Mouse (Mus musculus) heart, adult 2 months (tissue): ENCODE data around the gene Foxp1. TPM values are rescaled to one million over a fixed set of nuclear protein-coding genes. Genes with fewer than 3 reads are reported as not detected.

Experiments
- DNase-seq, 2 experiments: peaks; one replicate each; pipeline ENCODE4 v3.0.0; 2021
- H3K27ac ChIP-seq: fragments of 200-600 bp; 2 replicates; pipeline ENCODE4 v1.8.1; 2022
- H3K27me3 ChIP-seq: fragments of 200-500 bp; 2 replicates; pipeline ENCODE4 v1.6.1; 2012; ENCODE audit warnings: mild to moderate bottlenecking, low read length, inconsistent platforms, mixed read lengths; ENCODE audit not compliant: control insufficient read depth, insufficient read depth
- H3K36me3 ChIP-seq: fragments of 200-500 bp; 2 replicates; pipeline ENCODE4 v1.6.1; 2012; ENCODE audit warnings: low read length, inconsistent platforms; ENCODE audit not compliant: control insufficient read depth, insufficient read depth
- H3K4me1 ChIP-seq: fragments of 200-500 bp; 2 replicates; pipeline ENCODE4 v1.6.1; 2011; ENCODE audit warnings: low read length; ENCODE audit not compliant: control insufficient read depth, insufficient read depth
- H3K4me3 ChIP-seq: fragments of 200-600 bp; 2 replicates; pipeline ENCODE4 v1.8.1; 2022
- H3K79me2 ChIP-seq: fragments of 200-500 bp; replicated peaks from 2 replicates; pipeline ENCODE4 v1.6.1; 2012; ENCODE audit warnings: mild to moderate bottlenecking, inconsistent platforms, low read length, moderate library complexity, mixed read lengths; ENCODE audit not compliant: control insufficient read depth, insufficient read depth
- H3K9ac ChIP-seq: fragments of 200-500 bp; 2 replicates; pipeline ENCODE4 v1.6.1; 2012; ENCODE audit warnings: low read depth, mild to moderate bottlenecking, control low read depth, inconsistent platforms, low read length, mixed read lengths
- CTCF ChIP-seq: fragments of 200-600 bp; IDR thresholded peaks from 2 replicates; pipeline ENCODE4 v1.8.1; 2022; ENCODE audit warnings: antibody characterized with exemption, mild to moderate bottlenecking, moderate library complexity
- EP300 ChIP-seq: fragments of 200-500 bp; IDR thresholded peaks from 2 replicates; pipeline ENCODE4 v1.6.1; 2011; ENCODE audit warnings: low read depth, low read length, control low read depth; ENCODE audit not compliant: insufficient read depth
- POLR2A ChIP-seq: fragments of 200-500 bp; IDR thresholded peaks from 2 replicates; pipeline ENCODE4 v1.6.1; 2011; ENCODE audit warnings: mild to moderate bottlenecking, low read depth, low read length, control low read depth; ENCODE audit not compliant: insufficient read depth
- WGBS: fragments of 180-500 bp; shearing (Covaris S2); methylation state at CpG from one replicate; pipeline ENCODE4 v1.1.7; 2018; 5-methylcytosine and 5-hydroxymethylcytosine counted together
- intact Hi-C: fragments of 180-260 bp; cut with DNase I; formaldehyde crosslinking; loops from one replicate; pipeline ENCODE4 v1.15.1; 2025
- polyA plus RNA-seq: library from polyadenylated mRNA; depleted of rRNA; stranded (reverse); fragments of >200 nt; gene quantifications from 2 replicates; pipeline ENCODE4 v1.2.3, GENCODE M21; 2012
- total RNA-seq, 2 experiments: library from RNA; stranded (reverse); gene quantifications; 2 replicates each; pipeline ENCODE4 v1.2.3; 2021

The Foxp1 gene
- total and polyA plus RNA-seq, 3 experiments = 22.9 to 31.6 (median 26.4) TPM

DNA sequence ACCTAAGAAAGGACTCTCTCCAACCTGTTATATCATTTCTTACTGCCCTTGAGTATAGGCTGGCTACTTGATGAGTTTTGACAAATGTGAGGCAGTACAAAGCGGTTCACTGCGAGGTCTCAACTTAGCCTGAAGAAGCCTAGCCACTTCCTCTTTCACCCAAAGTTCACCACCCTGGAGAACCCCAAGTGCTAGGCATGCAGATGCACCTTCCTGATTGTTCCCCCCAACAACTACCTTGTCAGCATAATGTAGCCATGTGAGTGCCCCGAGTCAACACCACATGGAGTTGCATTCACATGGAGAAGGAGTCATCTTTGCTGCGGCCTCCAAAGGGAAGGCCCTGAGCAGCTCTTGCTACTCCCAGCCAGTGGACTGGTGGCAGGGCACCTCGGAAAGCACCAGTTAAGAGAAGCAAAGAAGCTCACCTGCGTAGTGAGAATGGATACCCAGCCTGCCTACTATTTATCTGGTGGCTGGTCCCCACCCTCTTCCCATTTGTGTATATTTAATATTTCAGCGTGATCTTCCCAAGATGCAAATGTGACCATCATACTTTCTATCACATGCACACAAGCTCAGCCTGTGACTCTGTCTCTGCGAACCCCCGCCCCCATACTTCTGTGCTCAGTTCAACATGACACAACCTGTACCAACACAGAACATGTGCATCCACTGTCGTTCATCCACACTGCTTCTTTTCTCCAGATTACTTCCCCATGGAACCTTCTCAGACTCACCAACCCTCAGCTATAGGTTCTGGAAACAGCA, 280.7 kb downstream of the Foxp1 start:
- intact Hi-C loops = no loop called here
- TF ChIP-seq EP300 (no peak), CTCF (no peak), POLR2A (no peak)
- 94% methylated on average over 10 of the region's 10 CpGs for WGBS
- H3K9ac ChIP-seq = no peak overlapping the region
- no peaks in the 10 kb centered on the region for H3K4me1 ChIP-seq
- no peak overlapping the region for H3K4me3 ChIP-seq
- DNase-seq = no peak
- H3K27me3 ChIP-seq = no peaks in the 10 kb centered on the region
- H3K79me2 ChIP-seq = no peaks in the 10 kb centered on the region
- H3K27ac ChIP-seq = no peak overlapping the region
- no peaks in the 10 kb centered on the region for H3K36me3 ChIP-seq

- Histone ChIP-seq H3K27ac (no peak overlapping the region), H3K4me1 (no peaks in the 10 kb centered on the region), H3K79me2 (no peaks in the 10 kb centered on the region), H3K36me3 (no peaks in the 10 kb centered on the region), H3K9ac (no peak overlapping the region), H3K4me3 (no peak overlapping the region), H3K27me3 (no peaks in the 10 kb centered on the region)
- TF ChIP-seq CTCF (no peak), EP300 (no peak), POLR2A (no peak)
- no peak for DNase-seq
- intact Hi-C loops = no loop called here
Measured at GRCm38 (mm10) chr6:99240764-99241163, 281.8 kb downstream of the Foxp1 start.

DNA sequence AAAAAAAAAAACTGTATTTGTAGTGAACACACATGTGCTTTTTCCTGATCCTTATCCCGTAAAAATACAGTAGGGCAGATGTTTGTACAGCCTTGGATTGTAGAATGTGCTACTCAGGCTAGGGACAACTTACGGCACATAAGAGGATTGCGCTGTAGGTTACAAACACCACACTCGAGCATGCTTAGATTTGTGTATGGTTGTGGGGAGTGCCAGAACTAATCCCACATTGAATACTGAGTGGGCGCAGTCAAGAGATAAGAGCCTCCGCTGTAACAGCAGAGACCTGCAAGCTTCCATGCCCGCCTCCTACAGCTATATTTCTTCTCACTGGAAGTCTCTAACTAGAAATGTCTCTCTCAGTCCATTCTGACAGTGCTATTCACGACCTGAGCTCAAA, 286.9 kb downstream of the Foxp1 start:
- no peak overlapping the region for H3K27ac ChIP-seq
- H3K4me1 ChIP-seq = no peaks in the 10 kb centered on the region; the same call in 1 of the 2 replicates
- intact Hi-C loops = no loop called here
- whole genome bisulfite sequencing = 72% methylated on average over 8 of the region's 8 CpGs
- no peak overlapping the region for H3K9ac ChIP-seq
- no peaks in the 10 kb centered on the region for H3K79me2 ChIP-seq
- H3K27me3 ChIP-seq = no peaks in the 10 kb centered on the region
- no peak overlapping the region for H3K4me3 ChIP-seq
- no peaks in the 10 kb centered on the region for H3K36me3 ChIP-seq
- TF ChIP-seq POLR2A (no peak), CTCF (no peak), EP300 (no peak)
- DNase-seq = no peak

GRCm38 (mm10) chr6:99233411-99233810, 289.1 kb downstream of the Foxp1 start:
- Histone ChIP-seq H3K36me3 (no peaks in the 10 kb centered on the region), H3K9ac (no peak overlapping the region), H3K4me1 (no peaks in the 10 kb centered on the region; the same call in 1 of the 2 replicates), H3K79me2 (no peaks in the 10 kb centered on the region), H3K27ac (no peak overlapping the region), H3K27me3 (no peaks in the 10 kb centered on the region), H3K4me3 (no peak overlapping the region)
- intact Hi-C loops = no loop called here
- TF ChIP-seq EP300 (no peak), POLR2A (no peak), CTCF (no peak)
- no peak for DNase-seq
- WGBS = 94% methylated on average over 10 of the region's 10 CpGs

GRCm38 (mm10) chr6:99228336-99228870, 294.1 kb downstream of the Foxp1 start:
- intact Hi-C loops = no loop called here
- Histone ChIP-seq H3K4me3 (no peak overlapping the region), H3K4me1 (no peaks in the 10 kb centered on the region; the same call in 1 of the 2 replicates), H3K9ac (no peak overlapping the region), H3K27me3 (no peaks in the 10 kb centered on the region), H3K36me3 (no peaks in the 10 kb centered on the region), H3K27ac (no peak overlapping the region), H3K79me2 (no peaks in the 10 kb centered on the region)
- no peak for TF ChIP-seq EP300
- TF ChIP-seq CTCF = no peak
- no peak for TF ChIP-seq POLR2A
- WGBS = 75% methylated on average over 6 of the region's 6 CpGs
- no peak for DNase-seq

GRCm38 (mm10) chr6:99221147-99221546, 301.4 kb downstream of the Foxp1 start:
- DNase-seq = no peak
- no peaks in the 10 kb centered on the region for H3K79me2 ChIP-seq
- H3K4me3 ChIP-seq = no peak overlapping the region
- H3K36me3 ChIP-seq = no peaks in the 10 kb centered on the region
- 77% methylated on average over 5 of the region's 5 CpGs for WGBS
- H3K4me1 ChIP-seq = no peaks in the 10 kb centered on the region
- H3K27me3 ChIP-seq = no peaks in the 10 kb centered on the region
- intact Hi-C loops = no loop called here
- H3K9ac ChIP-seq = no peak overlapping the region
- no peak overlapping the region for H3K27ac ChIP-seq
- TF ChIP-seq CTCF = no peak
- no peak for TF ChIP-seq POLR2A
- no peak for TF ChIP-seq EP300
